Mouse (Mus musculus): ENCODE results near the gene Gal3st1. TPM values are rescaled to one million over a fixed set of nuclear protein-coding genes. Genes with fewer than 3 reads are reported as not detected.

Gene Gal3st1
- polyA plus RNA-seq, 1 experiment: not detected

- no peak for TF ChIP-seq POLR2A (IDR thresholded peaks at IDR 0.05; ENCODE audit: borderline replicate concordance, low read depth, low read length)
- no peak for TF ChIP-seq CTCF (IDR thresholded peaks at IDR 0.05; ENCODE audit: low read depth, low read length)
- no peak overlapping the region for H3K4me3 ChIP-seq (ENCODE audit: insufficient read depth, low read length)
- no peaks in the 10 kb centered on the region for H3K4me1 ChIP-seq (ENCODE audit: control insufficient read depth, insufficient read depth, low read length)
- no peak overlapping the region for H3K27ac ChIP-seq (ENCODE audit: insufficient read depth, low read depth, low read length)
Observed at GRCm38 (mm10) chr11:4027561-4028334, 44.3 kb downstream of the Gal3st1 start.

DNA sequence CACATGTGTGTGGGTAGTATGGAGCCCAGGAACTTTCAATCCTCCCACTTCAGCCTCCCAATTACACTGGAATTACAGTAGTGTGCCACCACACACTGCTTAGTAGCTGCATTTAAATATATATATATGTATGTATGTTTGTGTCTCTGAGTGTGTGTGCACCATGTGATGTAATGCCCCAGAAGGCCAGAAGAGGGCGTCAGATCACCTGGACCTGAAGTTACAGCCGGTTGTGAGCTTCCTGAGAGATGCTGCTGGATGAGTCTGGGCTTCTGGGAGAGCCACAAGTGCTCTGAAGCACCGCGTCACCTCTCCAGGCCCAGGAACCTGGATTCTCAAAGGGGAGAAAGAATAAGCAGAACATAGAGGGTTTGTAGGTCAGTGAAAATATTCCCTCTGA lies 45.9 kb downstream of the Gal3st1 start:
- no peak overlapping the region for H3K4me3 ChIP-seq (ENCODE audit: insufficient read depth, low read length)
- H3K27ac ChIP-seq (ENCODE audit: insufficient read depth, low read depth, low read length): no peak overlapping the region
- no peak for TF ChIP-seq POLR2A (IDR thresholded peaks at IDR 0.05; ENCODE audit: borderline replicate concordance, low read depth, low read length)
- TF ChIP-seq CTCF (IDR thresholded peaks at IDR 0.05; ENCODE audit: low read depth, low read length): no peak
- H3K4me1 ChIP-seq (ENCODE audit: control insufficient read depth, insufficient read depth, low read length): 0 out of 2 replicates have a peak, but pooled peaks cover 2% of the 10 kb centered on the region

DNA sequence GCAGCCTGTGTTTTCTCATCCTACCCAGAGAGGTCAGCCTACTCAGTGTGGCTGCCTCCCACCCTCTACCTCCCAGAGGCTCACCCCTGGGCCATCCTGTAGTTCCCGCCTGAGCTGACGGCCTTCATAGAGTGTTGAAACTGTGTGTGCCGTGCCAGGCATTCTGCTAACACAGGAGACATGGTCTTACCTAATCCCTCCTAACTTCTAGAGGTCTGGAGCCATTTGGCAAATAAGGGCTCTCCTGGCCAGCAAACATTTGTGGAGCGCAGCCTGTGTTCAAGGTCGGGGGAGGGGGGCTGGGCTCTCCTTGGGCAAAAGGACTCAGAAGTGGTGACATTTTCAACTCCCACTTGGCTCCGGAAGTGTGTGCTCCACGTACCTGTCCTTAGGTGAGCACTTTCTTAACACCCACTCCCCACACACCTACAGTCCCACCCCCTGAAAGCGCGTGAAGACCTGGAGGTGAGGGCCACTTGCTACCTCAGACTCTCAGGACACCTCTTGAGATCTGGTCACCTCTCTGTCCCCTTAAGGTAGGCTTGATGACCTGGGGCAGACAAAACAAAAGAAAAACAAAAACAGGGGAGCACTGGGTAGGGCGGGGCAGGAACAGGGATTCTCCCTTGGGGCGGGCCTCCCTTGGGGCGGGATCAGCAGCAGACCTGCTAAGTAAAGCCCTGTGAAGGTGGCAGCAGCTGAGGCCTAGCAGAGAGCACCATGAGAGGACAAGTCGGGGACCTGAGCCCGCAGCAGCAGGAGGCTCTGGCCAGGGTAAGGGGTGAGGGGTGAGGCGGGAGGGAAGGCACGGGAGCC lies 47.9 kb downstream of the Gal3st1 start, which contains the start of gene Sec14l4:
Gene Sec14l4, plus strand, starts transcription at position 337 of the 816 bp plus-strand sequence.
- Histone ChIP-seq H3K4me1 (ENCODE audit: control insufficient read depth, insufficient read depth, low read length) (0 out of 2 replicates have a peak, but pooled peaks cover 2% of the 10 kb centered on the region), H3K4me3 (ENCODE audit: insufficient read depth, low read length) (no peak within 1 kb of the TSS), H3K27ac (ENCODE audit: insufficient read depth, low read depth, low read length) (no peak within 1 kb of the TSS)
- TF ChIP-seq CTCF (IDR thresholded peaks at IDR 0.05; ENCODE audit: low read depth, low read length) (no peak), POLR2A (IDR thresholded peaks at IDR 0.05; ENCODE audit: borderline replicate concordance, low read depth, low read length) (no peak)

DNA sequence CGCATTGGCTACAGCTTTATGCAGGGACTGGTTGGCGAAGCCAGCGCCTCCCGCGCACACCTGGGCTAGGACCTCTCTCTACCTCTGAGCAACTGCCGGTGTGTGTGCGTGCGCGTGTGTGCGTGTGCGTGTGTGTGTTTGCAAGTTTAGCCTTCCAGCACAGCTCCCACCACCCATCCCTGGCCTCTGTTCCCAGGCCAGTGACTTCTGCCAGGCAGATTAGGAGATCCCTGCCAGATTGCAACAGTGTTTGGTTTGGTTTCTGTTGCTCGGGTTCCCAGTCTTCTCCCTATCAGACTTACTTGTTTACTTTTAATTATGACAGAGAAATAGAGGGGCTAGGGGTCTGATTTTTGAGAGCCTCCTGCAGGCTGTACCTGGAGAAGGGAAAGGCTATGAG lies 48.5 kb downstream of the Gal3st1 start:
- no peak for TF ChIP-seq CTCF (IDR thresholded peaks at IDR 0.05; ENCODE audit: low read depth, low read length)
- no peak for TF ChIP-seq POLR2A (IDR thresholded peaks at IDR 0.05; ENCODE audit: borderline replicate concordance, low read depth, low read length)
- H3K27ac ChIP-seq (ENCODE audit: insufficient read depth, low read depth, low read length): no peak overlapping the region
- 0 out of 2 replicates have a peak, but pooled peaks cover 2% of the 10 kb centered on the region for H3K4me1 ChIP-seq (ENCODE audit: control insufficient read depth, insufficient read depth, low read length)
- H3K4me3 ChIP-seq (ENCODE audit: insufficient read depth, low read length): no peak overlapping the region

- TF ChIP-seq POLR2A (IDR thresholded peaks at IDR 0.05; ENCODE audit: borderline replicate concordance, low read depth, low read length): no peak
- no peak overlapping the region for H3K27ac ChIP-seq (ENCODE audit: insufficient read depth, low read depth, low read length)
- no peak overlapping the region for H3K4me3 ChIP-seq (ENCODE audit: insufficient read depth, low read length)
- 0 out of 2 replicates have a peak, but pooled peaks cover 2% of the 10 kb centered on the region for H3K4me1 ChIP-seq (ENCODE audit: control insufficient read depth, insufficient read depth, low read length)
Observed at GRCm38 (mm10) chr11:4033471-4033870, 50.0 kb downstream of the Gal3st1 start.

DNA sequence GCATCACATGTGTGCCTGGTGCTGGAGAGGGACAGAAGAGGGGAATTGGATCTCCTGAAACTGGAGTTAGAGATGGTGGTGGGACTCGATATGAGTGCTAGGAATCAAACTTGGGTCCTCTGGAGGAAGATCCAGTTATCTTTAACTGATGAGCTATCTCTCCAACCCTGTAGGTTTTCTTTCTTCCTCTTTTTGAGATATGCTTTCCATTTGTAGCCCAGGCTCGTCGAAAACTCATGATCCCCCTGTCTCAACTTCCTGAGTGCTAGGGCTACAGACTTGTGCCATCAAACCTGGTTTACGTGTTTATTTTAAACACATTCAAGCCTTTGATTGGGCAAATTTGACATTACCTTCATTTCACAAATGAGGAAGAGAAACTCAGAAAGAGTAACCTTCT lies 50.7 kb downstream of the Gal3st1 start:
- TF ChIP-seq POLR2A (IDR thresholded peaks at IDR 0.05; ENCODE audit: borderline replicate concordance, low read depth, low read length): no peak
- TF ChIP-seq CTCF (IDR thresholded peaks at IDR 0.05; ENCODE audit: low read depth, low read length): no peak
- H3K27ac ChIP-seq (ENCODE audit: insufficient read depth, low read depth, low read length): no peak overlapping the region

GRCm38 (mm10) chr11:4035116-4035892 lies 51.9 kb downstream of the Gal3st1 start:
- 0 out of 2 replicates have a peak, but pooled peaks cover 2% of the 10 kb centered on the region for H3K4me1 ChIP-seq (ENCODE audit: control insufficient read depth, insufficient read depth, low read length)
- no peak overlapping the region for H3K27ac ChIP-seq (ENCODE audit: insufficient read depth, low read depth, low read length)
- TF ChIP-seq CTCF (IDR thresholded peaks at IDR 0.05; ENCODE audit: low read depth, low read length) (no peak), POLR2A (IDR thresholded peaks at IDR 0.05; ENCODE audit: borderline replicate concordance, low read depth, low read length) (no peak)
- H3K4me3 ChIP-seq (ENCODE audit: insufficient read depth, low read length): no peak overlapping the region

More for the DNA sequence above, 50.7 kb downstream of the Gal3st1 start:
- H3K4me3 ChIP-seq (ENCODE audit: insufficient read depth, low read length): no peak overlapping the region
- H3K4me1 ChIP-seq (ENCODE audit: control insufficient read depth, insufficient read depth, low read length): 0 out of 2 replicates have a peak, but pooled peaks cover 2% of the 10 kb centered on the region

GRCm38 (mm10) chr11:4035916-4036315 lies 52.5 kb downstream of the Gal3st1 start:
- no peak for TF ChIP-seq POLR2A (IDR thresholded peaks at IDR 0.05; ENCODE audit: borderline replicate concordance, low read depth, low read length)
- H3K27ac ChIP-seq (ENCODE audit: insufficient read depth, low read depth, low read length): no peak overlapping the region

GRCm38 (mm10) chr11:4036365-4037084 lies 53.1 kb downstream of the Gal3st1 start:
- Histone ChIP-seq H3K4me1 (ENCODE audit: control insufficient read depth, insufficient read depth, low read length) (0 out of 2 replicates have a peak, but pooled peaks cover 2% of the 10 kb centered on the region), H3K27ac (ENCODE audit: insufficient read depth, low read depth, low read length) (no peak overlapping the region), H3K4me3 (ENCODE audit: insufficient read depth, low read length) (no peak overlapping the region)
- no peak for TF ChIP-seq CTCF (IDR thresholded peaks at IDR 0.05; ENCODE audit: low read depth, low read length)
- TF ChIP-seq POLR2A (IDR thresholded peaks at IDR 0.05; ENCODE audit: borderline replicate concordance, low read depth, low read length): no peak

More at GRCm38 (mm10) chr11:4035916-4036315, 52.5 kb downstream of the Gal3st1 start:
- Histone ChIP-seq H3K4me3 (ENCODE audit: insufficient read depth, low read length) (no peak overlapping the region), H3K4me1 (ENCODE audit: control insufficient read depth, insufficient read depth, low read length) (0 out of 2 replicates have a peak, but pooled peaks cover 2% of the 10 kb centered on the region)
